Mouse (Mus musculus): ENCODE data around the gene Phlpp2.

Gene Phlpp2

GRCm38 (mm10) chr8:109903909-109904469 is 35.6 kb downstream of the Phlpp2 start:
- peak; percentile 50 for DNase-seq

GRCm38 (mm10) chr8:109904928-109905668 is 36.8 kb downstream of the Phlpp2 start:
- DNase-seq, result no peak

GRCm38 (mm10) chr8:109906907-109907306 is 38.6 kb downstream of the Phlpp2 start:
- DNase-seq, result no peak

GRCm38 (mm10) chr8:109907376-109907775 is 39.0 kb downstream of the Phlpp2 start:
- DNase-seq, result no peak

GRCm38 (mm10) chr8:109917277-109917676 is 48.9 kb downstream of the Phlpp2 start:
- peak; percentile 43 for DNase-seq

GRCm38 (mm10) chr8:109920406-109921390 is 52.4 kb downstream of the Phlpp2 start:
- DNase-seq, result peak; percentile 55

GRCm38 (mm10) chr8:109941606-109942360 is 73.4 kb downstream of the Phlpp2 start:
- no peak for DNase-seq

- DNase-seq, result no peak
These were observed 76.9 kb downstream of the Phlpp2 start for GRCm38 (mm10) chr8:109945153-109945632.

- no peak for DNase-seq
These were observed 77.4 kb downstream of the Phlpp2 start for GRCm38 (mm10) chr8:109945694-109946093.

GRCm38 (mm10) chr8:109946272-109946671 is 77.9 kb downstream of the Phlpp2 start:
- DNase-seq, result no peak

- peak; percentile 68 for DNase-seq
These were observed 79.3 kb downstream of the Phlpp2 start for GRCm38 (mm10) chr8:109947447-109948284.

- DNase-seq, result no peak
These were observed 79.9 kb downstream of the Phlpp2 start for GRCm38 (mm10) chr8:109948285-109948564.

GRCm38 (mm10) chr8:109952171-109952570 is 83.8 kb downstream of the Phlpp2 start:
- peak; percentile 78 for DNase-seq

- DNase-seq, result peak; percentile 58
These were observed 86.2 kb downstream of the Phlpp2 start for GRCm38 (mm10) chr8:109954486-109954948.

- no peak for DNase-seq
These were observed 89.1 kb downstream of the Phlpp2 start for GRCm38 (mm10) chr8:109957167-109958028.

- DNase-seq, result no peak
These were observed 89.8 kb downstream of the Phlpp2 start for GRCm38 (mm10) chr8:109958036-109958655.

GRCm38 (mm10) chr8:109959112-109959511 is 90.8 kb downstream of the Phlpp2 start:
- DNase-seq, result no peak

- DNase-seq, result no peak
These were observed 93.5 kb downstream of the Phlpp2 start, which contains the start of gene Marveld3 for GRCm38 (mm10) chr8:109961693-109962367. Gene Marveld3, minus strand, starts transcription at chr8:109962203.

- no peak for DNase-seq
These were observed 94.6 kb downstream of the Phlpp2 start for GRCm38 (mm10) chr8:109962896-109963295.

All from right cerebral cortex, adult 18-20 months (tissue).